Mouse (Mus musculus) embryonic facial prominence, embryonic 11.5 days (tissue): ENCODE measurements around the gene Cox5a. TPM values are rescaled to one million over a fixed set of nuclear protein-coding genes. Genes with fewer than 3 reads are reported as not detected.

ENCODE experiments used
- ATAC-seq: fragments of 200-750 bp; cut with Nextera tagmentation; replicated peaks from 2 replicates; pipeline ENCODE4 v1.8.0; 2017; ENCODE audit warnings: low read depth; ENCODE audit not compliant: insufficient number of reproducible peaks, low FRiP score, low TSS enrichment
- DNase-seq: peaks from one replicate; pipeline ENCODE4 v3.0.0-alpha.2; 2015; ENCODE audit warnings: low spot score
- H3K27ac ChIP-seq: fragments of 300-500 bp; sonication (generic); replicated peaks from 2 replicates; pipeline ENCODE4 v1.5.1; 2014; ENCODE audit warnings: mild to moderate bottlenecking, low read depth, low read length, control low read depth
- H3K27me3 ChIP-seq: fragments of 300-500 bp; sonication (generic); 2 replicates; pipeline ENCODE4 v1.6.1; 2014; ENCODE audit warnings: mild to moderate bottlenecking, low read length, moderate library complexity, mixed read lengths; ENCODE audit not compliant: control insufficient read depth, insufficient read depth
- H3K36me3 ChIP-seq: fragments of 300-500 bp; sonication (generic); replicated peaks from 2 replicates; pipeline ENCODE4 v1.6.1; 2014; ENCODE audit warnings: low read depth, mild to moderate bottlenecking, low read length, moderate library complexity, mixed read lengths; ENCODE audit not compliant: control insufficient read depth, insufficient read depth
- H3K4me1 ChIP-seq: fragments of 300-500 bp; sonication (generic); 2 replicates; pipeline ENCODE4 v1.6.1; 2014; ENCODE audit warnings: low read length, mixed read lengths; ENCODE audit not compliant: control insufficient read depth, insufficient read depth
- H3K4me2 ChIP-seq: fragments of 300-500 bp; sonication (generic); 2 replicates; pipeline ENCODE4 v1.6.1; 2014; ENCODE audit warnings: low read depth, mild to moderate bottlenecking, control low read depth, low read length, moderate library complexity
- H3K4me3 ChIP-seq: fragments of 300-500 bp; sonication (generic); 2 replicates; pipeline ENCODE4 v1.5.1; 2014; ENCODE audit warnings: low read depth, low read length, control low read depth
- H3K9ac ChIP-seq: fragments of 300-500 bp; sonication (generic); replicated peaks from 2 replicates; pipeline ENCODE4 v1.6.1; 2014; ENCODE audit warnings: mild to moderate bottlenecking, control low read depth, low read length
- H3K9me3 ChIP-seq: fragments of 300-500 bp; sonication (generic); replicated peaks from 2 replicates; pipeline ENCODE4 v1.6.1; 2016; ENCODE audit warnings: mild to moderate bottlenecking, low read length, inconsistent platforms, mixed read lengths; ENCODE audit not compliant: control insufficient read depth
- WGBS: fragments of 180-500 bp; shearing (Covaris S2); extraction: QIAGEN DNeasy Blood & Tissue Kit; methylation state at CpG from one replicate; pipeline ENCODE4 v1.1.7; 2014; 5-methylcytosine and 5-hydroxymethylcytosine counted together
- polyA plus RNA-seq: library from polyadenylated mRNA; unstranded; fragments of >200 nt; fragmentation: Nextera tagmentation; extraction: Ambion mirVana; gene quantifications from 2 replicates; pipeline ENCODE4 v1.2.1, GENCODE M21; 2014

The Cox5a gene
- polyA plus RNA-seq, 1 experiment from 2014 or later = 615 TPM

DNA sequence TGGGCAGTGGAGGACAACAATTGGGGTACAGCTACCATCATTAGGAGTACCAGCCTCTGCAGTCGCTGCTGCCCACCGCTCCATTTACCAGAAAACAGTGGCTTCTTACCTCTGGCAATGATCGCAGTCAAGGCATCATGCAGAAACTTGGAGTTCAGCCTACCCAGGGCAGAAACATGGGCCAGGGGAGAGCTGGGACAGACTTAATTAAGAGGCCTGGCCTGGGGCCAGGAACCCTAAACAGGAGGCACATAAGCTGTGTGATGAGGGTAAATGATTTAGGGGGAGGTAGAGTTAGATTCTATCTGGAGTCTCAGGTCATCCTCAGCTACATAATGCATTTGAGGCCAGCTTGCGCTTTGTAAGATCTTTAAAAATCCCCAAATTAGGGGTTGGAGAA lies 28.1 kb downstream of the Cox5a start:
- DNase-seq (no peak), ATAC-seq (no peak)
- H3K4me2 ChIP-seq = no peak overlapping the region
- WGBS = 98% methylated on average over 4 of the region's 4 CpGs
- no peak overlapping the region for H3K4me3 ChIP-seq
- H3K27ac ChIP-seq = no peak overlapping the region
- 0 out of 2 replicates have a peak, but pooled peaks cover 3% of the 10 kb centered on the region for H3K4me1 ChIP-seq
- H3K27me3 ChIP-seq = no peaks in the 10 kb centered on the region
- H3K9me3 ChIP-seq = no peaks in the 10 kb centered on the region
- H3K9ac ChIP-seq = no peak overlapping the region
- peaks cover 2% of the 10 kb centered on the region for H3K36me3 ChIP-seq

DNA sequence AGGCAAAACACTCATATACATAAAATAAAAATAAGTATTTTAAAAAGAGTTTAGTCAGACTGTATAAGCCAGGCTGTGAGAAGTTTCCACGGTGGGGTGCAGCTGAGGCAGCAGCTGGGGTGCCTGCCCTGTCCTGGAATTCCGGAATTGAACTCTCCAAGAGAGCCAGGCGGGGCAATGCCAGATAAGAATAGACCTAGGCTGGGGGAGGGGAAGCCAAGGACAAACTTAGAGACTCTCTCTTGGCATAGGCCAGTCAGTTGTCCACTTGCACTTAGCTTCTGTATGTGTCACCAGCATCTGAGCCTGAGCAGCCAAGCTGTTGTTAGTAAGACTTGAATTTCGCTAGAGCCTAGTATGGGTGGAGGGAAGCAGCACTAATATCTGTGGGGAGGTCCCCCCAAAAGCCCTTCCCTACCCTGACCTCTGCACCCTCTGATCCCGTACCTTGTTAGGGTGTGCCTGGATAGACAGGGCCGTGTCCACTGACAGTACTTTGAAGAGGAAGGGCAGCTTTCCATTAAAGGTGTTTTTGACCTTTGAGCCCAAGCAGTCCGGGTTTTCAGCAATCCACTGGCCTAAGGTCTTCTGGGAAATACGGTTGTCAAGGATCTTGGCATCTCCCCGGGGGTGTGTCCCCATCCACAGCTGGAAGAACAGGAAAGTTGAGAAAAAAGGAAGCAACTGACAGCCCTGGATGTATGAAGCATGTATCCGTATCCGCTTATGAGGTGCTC lies 29.2 kb downstream of the Cox5a start:
- WGBS = 85% methylated on average over 11 of the region's 11 CpGs
- no peaks in the 10 kb centered on the region for H3K27me3 ChIP-seq
- no peak overlapping the region for H3K4me2 ChIP-seq
- DNase-seq (no peak), ATAC-seq (no peak)
- peaks cover 2% of the 10 kb centered on the region for H3K36me3 ChIP-seq
- no peaks in the 10 kb centered on the region for H3K9me3 ChIP-seq
- H3K4me3 ChIP-seq = no peak overlapping the region
- H3K9ac ChIP-seq = no peak overlapping the region
- H3K27ac ChIP-seq = no peak overlapping the region
- H3K4me1 ChIP-seq = 0 out of 2 replicates have a peak, but pooled peaks cover 3% of the 10 kb centered on the region

DNA sequence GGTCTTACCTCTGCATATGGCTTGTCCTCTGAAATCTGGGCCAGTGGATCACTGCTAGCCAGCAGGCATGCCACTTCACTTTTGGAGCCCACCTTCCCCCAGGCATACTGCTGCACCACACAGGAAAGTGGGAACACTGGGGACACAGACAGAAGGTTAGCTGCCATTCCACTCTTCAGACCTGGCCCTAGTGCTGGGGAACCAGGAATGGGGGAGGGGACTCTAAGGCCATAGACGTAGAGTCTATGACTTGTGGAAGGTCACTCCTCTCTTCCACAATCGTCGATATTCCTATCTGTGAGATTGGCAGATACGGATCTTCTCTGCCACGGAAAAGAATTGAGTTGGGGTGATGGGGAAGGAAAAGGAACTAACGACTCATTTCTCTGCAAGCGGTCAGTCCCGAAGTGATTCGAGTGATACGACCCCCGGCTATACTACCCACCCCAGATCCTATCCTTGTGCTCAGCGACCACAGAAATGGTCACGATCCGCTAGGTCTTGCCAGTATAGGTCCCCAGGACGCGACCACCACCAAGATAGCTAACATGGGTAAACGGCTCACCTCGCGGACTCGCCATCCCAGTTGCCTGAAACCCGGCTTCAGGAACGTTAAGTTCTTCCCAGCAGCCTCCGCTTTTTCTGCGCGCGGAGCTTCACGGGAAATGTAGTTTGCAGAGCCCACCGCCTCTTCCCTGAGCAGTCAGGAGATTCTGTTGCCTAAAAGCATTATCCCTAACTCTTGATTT lies 31.2 kb downstream of the Cox5a start, which contains the start of gene Mpi:
Gene Mpi, minus strand, starts transcription at position 625 of the 749 bp plus-strand sequence.
- ATAC-seq = peak; percentile 44; the same call in 1 of the 2 replicates
- Histone ChIP-seq H3K4me3 (peak within 1 kb of the TSS; percentile 70), H3K36me3 (peaks cover under 1% of the 10 kb centered on the region), H3K9ac (peak within 1 kb of the TSS; percentile 69), H3K27me3 (no peaks in the 10 kb centered on the region), H3K4me1 (0 out of 2 replicates have a peak, but pooled peaks cover 3% of the 10 kb centered on the region), H3K9me3 (no peaks in the 10 kb centered on the region), H3K27ac (no peak within 1 kb of the TSS), H3K4me2 (peak within 1 kb of the TSS; percentile 75)
- peak; percentile 89 for DNase-seq
- WGBS = 1% methylated on average over 28 of the region's 28 CpGs

DNA sequence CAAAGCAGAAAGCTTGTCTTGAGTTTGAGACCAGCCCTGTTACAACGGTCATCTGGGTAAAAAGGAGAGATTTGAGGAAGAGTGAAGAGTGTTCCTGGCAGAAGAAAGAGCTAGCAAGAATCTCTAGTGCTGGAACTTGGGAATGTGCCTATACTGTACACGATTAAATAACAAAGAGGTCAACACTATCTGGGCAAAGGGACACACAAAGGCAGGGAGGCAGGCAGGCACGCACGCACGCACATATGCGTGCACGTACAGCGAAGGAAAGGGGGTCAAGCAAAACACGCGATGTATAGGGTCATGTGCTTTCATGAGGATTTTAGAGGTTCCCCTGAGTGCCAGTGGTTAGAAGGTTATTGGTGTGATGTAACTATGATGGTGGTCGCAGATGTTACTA lies 32.0 kb downstream of the Cox5a start:
- no peak for DNase-seq
- no peaks in the 10 kb centered on the region; the same call in none of the 2 replicates for H3K36me3 ChIP-seq
- no peak overlapping the region for H3K27ac ChIP-seq
- no peak overlapping the region for H3K4me2 ChIP-seq
- WGBS = 72% methylated on average over 11 of the region's 11 CpGs
- H3K4me3 ChIP-seq = no peak overlapping the region
- H3K9me3 ChIP-seq = no peaks in the 10 kb centered on the region
- no peak overlapping the region for H3K9ac ChIP-seq
- ATAC-seq = no peak; the same call in 1 of the 2 replicates
- H3K4me1 ChIP-seq = 0 out of 2 replicates have a peak, but pooled peaks cover 3% of the 10 kb centered on the region
- no peaks in the 10 kb centered on the region for H3K27me3 ChIP-seq

DNA sequence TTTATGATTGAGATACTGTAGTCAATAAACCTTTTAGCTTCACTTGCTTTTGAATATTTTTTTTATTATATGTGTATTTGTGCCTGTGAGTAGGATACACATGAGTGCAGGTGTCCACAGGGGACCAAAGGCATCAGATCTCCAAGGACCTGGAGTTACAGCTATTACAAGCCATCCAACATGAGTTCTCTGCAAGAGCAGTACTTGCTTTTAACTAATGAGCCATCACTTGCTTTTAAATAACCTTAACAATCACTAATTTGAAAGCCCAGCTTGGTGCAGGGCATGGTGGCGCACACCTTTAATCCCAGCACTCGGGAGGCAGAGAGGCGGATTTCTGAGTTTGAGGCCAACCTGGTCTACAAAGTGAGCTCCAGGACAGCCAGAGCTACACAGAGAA lies 33.7 kb downstream of the Cox5a start:
- no peak overlapping the region for H3K9ac ChIP-seq
- WGBS = 49% methylated on average over 3 of the region's 3 CpGs
- DNase-seq = no peak

DNA sequence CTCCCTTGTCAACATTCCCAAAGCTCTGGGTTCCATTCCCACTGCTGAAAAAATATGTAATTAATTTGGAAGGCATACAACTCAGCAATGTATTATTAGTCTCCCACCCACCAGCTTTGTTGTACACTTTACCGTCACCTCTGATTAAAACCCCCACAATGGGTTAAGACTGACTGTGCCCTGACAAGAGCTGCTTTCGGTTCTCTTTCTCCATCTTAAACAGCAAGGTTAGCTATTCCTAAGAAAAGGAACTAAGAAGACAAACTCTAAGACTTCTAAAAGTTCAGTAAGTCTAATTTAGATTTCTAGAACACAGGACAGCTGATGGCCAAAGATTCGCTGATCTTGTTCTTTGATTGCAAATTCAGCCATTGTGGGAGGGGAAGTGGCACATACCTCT lies 36.1 kb downstream of the Cox5a start:
- no peak overlapping the region for H3K27ac ChIP-seq
- ATAC-seq (no peak), DNase-seq (no peak)
- no peaks in the 10 kb centered on the region for H3K9me3 ChIP-seq
- 70% methylated on average over 3 of the region's 3 CpGs for WGBS
- H3K4me1 ChIP-seq = no peaks in the 10 kb centered on the region
- H3K36me3 ChIP-seq = no peaks in the 10 kb centered on the region
- no peak overlapping the region for H3K4me2 ChIP-seq
- no peak overlapping the region for H3K4me3 ChIP-seq
- H3K9ac ChIP-seq = no peak overlapping the region
- no peaks in the 10 kb centered on the region for H3K27me3 ChIP-seq

More for the DNA sequence above, 33.7 kb downstream of the Cox5a start:
- ATAC-seq = no peak
- H3K4me3 ChIP-seq = no peak overlapping the region
- H3K27ac ChIP-seq = no peak overlapping the region
- H3K27me3 ChIP-seq = no peaks in the 10 kb centered on the region
- H3K4me2 ChIP-seq = no peak overlapping the region
- H3K9me3 ChIP-seq = no peaks in the 10 kb centered on the region
- H3K36me3 ChIP-seq = no peaks in the 10 kb centered on the region; the same call in 1 of the 2 replicates
- 0 out of 2 replicates have a peak, but pooled peaks cover 3% of the 10 kb centered on the region for H3K4me1 ChIP-seq

DNA sequence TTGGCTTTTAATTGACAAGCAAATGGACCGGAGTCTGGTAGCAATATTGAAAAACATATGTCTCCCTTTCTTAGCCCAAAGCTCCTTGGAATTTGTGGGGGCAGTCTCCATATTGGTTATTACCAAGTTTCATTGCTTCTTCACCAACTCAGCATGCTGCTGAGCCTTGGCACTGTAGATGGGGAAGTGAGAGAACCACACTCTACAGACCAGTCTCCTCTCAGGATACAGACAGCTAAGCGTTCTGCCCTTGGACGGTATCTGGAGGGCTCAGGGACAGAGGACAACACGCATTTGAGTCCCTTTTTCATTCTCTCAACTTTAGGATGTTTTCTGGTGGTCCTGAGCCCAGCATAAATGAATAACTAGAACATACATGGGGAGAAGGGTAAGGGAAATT lies 37.6 kb downstream of the Cox5a start:
- Histone ChIP-seq H3K27ac (no peak overlapping the region), H3K9ac (no peak overlapping the region), H3K36me3 (no peaks in the 10 kb centered on the region), H3K4me2 (no peak overlapping the region), H3K4me1 (no peaks in the 10 kb centered on the region), H3K9me3 (no peaks in the 10 kb centered on the region), H3K27me3 (no peaks in the 10 kb centered on the region), H3K4me3 (no peak overlapping the region)
- DNase-seq = no peak
- WGBS = 83% methylated on average over 4 of the region's 4 CpGs
- ATAC-seq = no peak

DNA sequence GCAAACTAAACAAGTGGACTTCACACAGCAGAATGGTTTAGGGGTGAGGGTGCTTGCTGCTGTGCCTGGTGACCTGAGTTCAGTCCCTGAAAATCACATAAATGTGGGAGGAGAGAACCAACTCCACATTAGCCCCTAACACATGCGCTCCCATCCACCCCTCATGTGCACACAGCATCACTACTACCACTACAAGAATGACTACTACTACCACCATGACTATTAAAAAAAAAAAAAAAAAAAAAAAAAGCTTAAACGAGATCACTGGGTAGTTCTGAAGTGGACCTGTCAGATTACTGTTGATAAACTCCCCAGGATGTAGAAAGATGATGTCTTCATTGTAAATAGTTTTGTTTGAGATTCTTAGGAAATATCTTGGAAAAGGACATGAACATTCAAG lies 38.5 kb downstream of the Cox5a start:
- Histone ChIP-seq H3K4me3 (no peak overlapping the region), H3K27ac (no peak overlapping the region), H3K36me3 (no peaks in the 10 kb centered on the region), H3K4me2 (no peak overlapping the region), H3K27me3 (no peaks in the 10 kb centered on the region), H3K9ac (no peak overlapping the region), H3K9me3 (no peaks in the 10 kb centered on the region), H3K4me1 (no peaks in the 10 kb centered on the region)
- ATAC-seq (no peak), DNase-seq (no peak)
- 77% methylated on average over 2 of the region's 2 CpGs for WGBS
